Comparison of ENCODE assay signal across 9 mouse cellular contexts in genomic region chr11:55158785-55159359, GRCm38 (mm10). TPM values are rescaled to one million over a fixed set of nuclear protein-coding genes. Genes with fewer than 3 reads are reported as not detected.
DNase-seq lines count a peak whose midpoint lies in the region; ATAC-seq and TF ChIP-seq lines count a peak whose summit lies in the region.
"Had no signal": no experiment of that assay in that cellular context is flagged by ENCODE, and none has a peak within 500 bp of the region (broad histone marks: within the 10 kb centered on the region; RNA-seq: fewer than 3 reads in every experiment).

No protein-coding gene starts in this region.

- H3K27me3 ChIP-seq in hindbrain, embryonic 10.5 days (ENCODE audit: insufficient read depth, poor library complexity, severe bottlenecking) = no peaks in the 10 kb centered on the region
- H3K27me3 ChIP-seq in hindbrain, embryonic 12.5 days = no peaks in the 10 kb centered on the region
- no peaks in the 10 kb centered on the region for H3K27me3 ChIP-seq in forebrain, postnatal 0 days (ENCODE audit: insufficient read depth, low read length)
- no peaks in the 10 kb centered on the region for H3K27me3 ChIP-seq in hindbrain, postnatal 0 days (ENCODE audit: insufficient read depth, low read length)
- H3K27me3 ChIP-seq: stomach, embryonic 15.5 days had no signal

- no peak for ATAC-seq in hindbrain, embryonic 12.5 days (ENCODE audit: low FRiP score)
- ATAC-seq in forebrain, postnatal 0 days = no peak
- peak; percentile 53; the same call in 1 of the 2 replicates for ATAC-seq in hindbrain, postnatal 0 days

- TF ChIP-seq POLR2A in brain, embryonic 14.5 days (IDR thresholded peaks at IDR 0.05; ENCODE audit: borderline replicate concordance, extremely low read depth, insufficient read depth, insufficient read length, poor library complexity, severe bottlenecking) = no peak

- no peak overlapping the region for H3K9ac ChIP-seq in hindbrain, embryonic 12.5 days
- no peak overlapping the region for H3K9ac ChIP-seq in forebrain, postnatal 0 days
- no peak overlapping the region for H3K9ac ChIP-seq in hindbrain, postnatal 0 days (replicated peaks; ENCODE audit: low read length)
- H3K9ac ChIP-seq: stomach, embryonic 15.5 days had no signal

- H3K4me1 ChIP-seq in hindbrain, embryonic 10.5 days (replicated peaks) = no peaks in the 10 kb centered on the region
- H3K4me1 ChIP-seq in hindbrain, embryonic 12.5 days = no peaks in the 10 kb centered on the region
- H3K4me1 ChIP-seq in forebrain, postnatal 0 days (ENCODE audit: insufficient read depth) = no peaks in the 10 kb centered on the region
- H3K4me1 ChIP-seq in hindbrain, postnatal 0 days (ENCODE audit: insufficient read depth, low read length) = no peaks in the 10 kb centered on the region
- H3K4me1 ChIP-seq: stomach, embryonic 15.5 days had no signal

- peak; percentile 79 for DNase-seq in hindbrain, embryonic 10.5 days (ENCODE audit: low spot score)
- DNase-seq in brain, embryonic 14.5 days (ENCODE audit: low read depth) = peak; percentile 76
- DNase-seq in forebrain, postnatal 0 days = peak; percentile 78
- peak; percentile 88 for DNase-seq in hindbrain, postnatal 0 days (ENCODE audit: low spot score)
- DNase-seq in left cerebral cortex, adult 11 months (ENCODE audit: low spot score) = peak; percentile 61
- DNase-seq in mesoderm, embryonic 11.5 days (ENCODE audit: low read depth, low spot score) = peak; percentile 73
- peak; percentile 84 to 87 for DNase-seq in spleen, postnatal 36 days (ENCODE audit: low spot score in 2 of 2)

- WGBS in hindbrain, embryonic 10.5 days = 55% methylated on average over 13 of the region's 13 CpGs
- 50% methylated on average over 13 of the region's 13 CpGs for whole genome bisulfite sequencing in hindbrain, embryonic 12.5 days
- WGBS in forebrain, postnatal 0 days = 52% methylated on average over 13 of the region's 13 CpGs
- 53% methylated on average over 13 of the region's 13 CpGs for WGBS in hindbrain, postnatal 0 days

- no peak overlapping the region for H3K4me2 ChIP-seq in hindbrain, embryonic 12.5 days (replicated peaks)
- H3K4me2 ChIP-seq in forebrain, postnatal 0 days (ENCODE audit: low read depth) = no peak overlapping the region
- no peak overlapping the region for H3K4me2 ChIP-seq in hindbrain, postnatal 0 days (ENCODE audit: low read depth, low read length)
- H3K4me2 ChIP-seq: stomach, embryonic 15.5 days had no signal

- no peak overlapping the region for H3K27ac ChIP-seq in hindbrain, embryonic 10.5 days
- no peak overlapping the region for H3K27ac ChIP-seq in hindbrain, embryonic 12.5 days
- H3K27ac ChIP-seq in forebrain, postnatal 0 days (ENCODE audit: low read depth, low read length) = no peak overlapping the region
- H3K27ac ChIP-seq in hindbrain, postnatal 0 days = no peak overlapping the region
- H3K27ac ChIP-seq: stomach, embryonic 15.5 days had no signal

- TF ChIP-seq CTCF in brain, embryonic 14.5 days (IDR thresholded peaks at IDR 0.05; ENCODE audit: borderline replicate concordance, extremely low read depth, insufficient read depth, insufficient read length) = peak; percentile 83; the same call in 1 of the 2 replicates
- peak; percentile 86 for TF ChIP-seq CTCF in forebrain, postnatal 0 days (IDR thresholded peaks at IDR 0.05; ENCODE audit: low read depth)
- TF ChIP-seq CTCF in hindbrain, postnatal 0 days (IDR thresholded peaks at IDR 0.05; ENCODE audit: low read depth) = peak; percentile 93

- no peak overlapping the region for H3K4me3 ChIP-seq in hindbrain, embryonic 10.5 days
- no peak overlapping the region for H3K4me3 ChIP-seq in hindbrain, embryonic 12.5 days
- no peak overlapping the region for H3K4me3 ChIP-seq in forebrain, postnatal 0 days (ENCODE audit: low read depth, low read length)
- no peak overlapping the region for H3K4me3 ChIP-seq in hindbrain, postnatal 0 days (ENCODE audit: low read length)
- H3K4me3 ChIP-seq: stomach, embryonic 15.5 days had no signal

- no peaks in the 10 kb centered on the region for H3K36me3 ChIP-seq in hindbrain, embryonic 10.5 days
- H3K36me3 ChIP-seq in hindbrain, embryonic 12.5 days = no peaks in the 10 kb centered on the region
- H3K36me3 ChIP-seq in forebrain, postnatal 0 days (ENCODE audit: insufficient read depth) = no peaks in the 10 kb centered on the region
- H3K36me3 ChIP-seq in hindbrain, postnatal 0 days (ENCODE audit: insufficient read depth, low read length) = no peaks in the 10 kb centered on the region
- H3K36me3 ChIP-seq: stomach, embryonic 15.5 days had no signal

- H3K9me3 ChIP-seq in hindbrain, embryonic 10.5 days = no peaks in the 10 kb centered on the region
- H3K9me3 ChIP-seq in hindbrain, embryonic 12.5 days (replicated peaks) = no peaks in the 10 kb centered on the region
- no peaks in the 10 kb centered on the region for H3K9me3 ChIP-seq in forebrain, postnatal 0 days (ENCODE audit: low read length)
- H3K9me3 ChIP-seq in hindbrain, postnatal 0 days (ENCODE audit: low read length) = no peaks in the 10 kb centered on the region
- H3K9me3 ChIP-seq: stomach, embryonic 15.5 days had no signal

RNA-seq across cellular contexts. Expression of gene Slc36a3, which starts 7.4 kb away (rescaled TPM):
- polyA plus RNA-seq in hindbrain, embryonic 10.5 days (2016; fragmentation: Nextera tagmentation; extraction: Ambion mirVana) = not detected in 2 replicates
- polyA plus RNA-seq in hindbrain, embryonic 12.5 days (2016; fragmentation: Nextera tagmentation; extraction: Ambion mirVana) = not detected in 2 replicates
- polyA plus RNA-seq in brain, embryonic 14.5 days (2012; rRNA removed) = not detected in 2 replicates
- not detected in 2 replicates for total RNA-seq in forebrain, postnatal 0 days (2014; rRNA removed)
- polyA plus RNA-seq in forebrain, postnatal 0 days (2015; fragmentation: Nextera tagmentation; extraction: Ambion mirVana) = not detected in 2 replicates
- not detected in 2 replicates for total RNA-seq in hindbrain, postnatal 0 days (2014; rRNA removed)
- not detected in 2 replicates for polyA plus RNA-seq in hindbrain, postnatal 0 days (2015; fragmentation: Nextera tagmentation; extraction: Ambion mirVana)

RNA-seq across cellular contexts. Expression of gene Slc36a2, which starts 26.0 kb away (rescaled TPM):
- 0.97 and 1.0 TPM in 2 replicates for polyA plus RNA-seq in hindbrain, embryonic 10.5 days (2016; fragmentation: Nextera tagmentation; extraction: Ambion mirVana)
- polyA plus RNA-seq in hindbrain, embryonic 12.5 days (2016; fragmentation: Nextera tagmentation; extraction: Ambion mirVana) = 0.40 and 0.52 TPM in 2 replicates
- polyA plus RNA-seq in brain, embryonic 14.5 days (2012; rRNA removed) = 0.09 and 0.85 TPM in 2 replicates
- total RNA-seq in forebrain, postnatal 0 days (2014; rRNA removed) = 0.69 and 1.4 TPM in 2 replicates
- 0.08 and 0.40 TPM in 2 replicates for polyA plus RNA-seq in forebrain, postnatal 0 days (2015; fragmentation: Nextera tagmentation; extraction: Ambion mirVana)
- total RNA-seq in hindbrain, postnatal 0 days (2014; rRNA removed) = 0.36 and 0.84 TPM in 2 replicates
- polyA plus RNA-seq in hindbrain, postnatal 0 days (2015; fragmentation: Nextera tagmentation; extraction: Ambion mirVana) = 0.78 and 0.94 TPM in 2 replicates

RNA-seq across cellular contexts. Expression of gene Slc36a1, which starts 45.3 kb away (rescaled TPM):
- 1.6 TPM in 2 replicates for polyA plus RNA-seq in hindbrain, embryonic 10.5 days (2016; fragmentation: Nextera tagmentation; extraction: Ambion mirVana)
- 1.5 and 2.3 TPM in 2 replicates for polyA plus RNA-seq in hindbrain, embryonic 12.5 days (2016; fragmentation: Nextera tagmentation; extraction: Ambion mirVana)
- 13.7 and 22.1 TPM in 2 replicates for polyA plus RNA-seq in brain, embryonic 14.5 days (2012; rRNA removed)
- 14.1 and 19.0 TPM in 2 replicates for total RNA-seq in forebrain, postnatal 0 days (2014; rRNA removed)
- 1.0 and 1.5 TPM in 2 replicates for polyA plus RNA-seq in forebrain, postnatal 0 days (2015; fragmentation: Nextera tagmentation; extraction: Ambion mirVana)
- 35.0 and 37.3 TPM in 2 replicates for total RNA-seq in hindbrain, postnatal 0 days (2014; rRNA removed)
- 3.8 TPM in 2 replicates for polyA plus RNA-seq in hindbrain, postnatal 0 days (2015; fragmentation: Nextera tagmentation; extraction: Ambion mirVana)
